ENCODE assay signal across 8 mouse cellular contexts in the genomic region with DNA sequence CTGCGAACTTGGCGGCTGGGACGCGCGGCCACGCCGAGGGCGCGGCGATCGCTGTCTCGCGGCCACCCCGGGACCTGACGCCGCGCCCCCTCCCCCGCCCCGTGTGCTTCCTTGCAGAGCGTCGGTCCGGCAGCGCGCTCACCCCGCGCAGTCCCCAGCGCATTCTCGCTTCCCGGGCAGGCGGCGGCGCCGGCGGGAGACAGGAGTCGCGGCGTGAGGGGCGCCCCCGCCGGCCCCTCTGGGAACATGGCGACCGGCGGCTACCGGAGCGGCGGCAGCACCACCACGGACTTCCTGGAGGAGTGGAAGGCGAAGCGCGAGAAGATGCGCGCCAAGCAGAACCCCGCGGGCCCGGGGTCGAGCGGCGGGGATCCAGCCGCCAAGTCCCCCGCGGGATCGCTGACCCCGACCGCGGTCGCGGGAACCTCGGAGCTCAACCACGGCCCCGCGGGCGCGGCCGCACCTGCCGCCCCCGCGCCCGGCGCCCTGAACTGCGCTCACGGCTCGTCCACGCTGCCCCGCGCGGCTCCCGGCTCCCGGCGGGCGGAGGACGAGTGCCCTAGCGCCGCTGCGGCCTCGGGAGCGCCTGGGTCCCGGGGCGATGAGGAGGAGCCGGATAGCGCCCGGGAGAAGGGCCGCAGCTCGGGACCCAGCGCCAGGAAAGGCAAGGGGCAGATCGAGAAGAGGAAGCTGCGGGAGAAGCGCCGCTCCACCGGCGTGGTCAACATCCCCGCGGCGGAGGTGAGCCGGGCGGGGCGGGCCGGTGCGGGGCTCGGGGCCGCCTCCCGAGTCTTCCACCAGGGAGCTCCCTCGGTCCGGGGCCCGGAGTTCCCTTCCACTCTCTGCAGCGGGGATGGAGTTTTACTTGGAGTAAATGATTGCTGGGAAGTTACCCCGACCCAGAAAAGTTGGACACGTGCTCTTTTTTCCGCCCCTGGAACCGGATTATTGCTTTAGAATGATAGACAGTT. TPM values are rescaled to one million over a fixed set of nuclear protein-coding genes. Genes with fewer than 3 reads are reported as not detected.
A peak's percentile ranks its signal among the peaks of the same experiment; 100 is the strongest.
DNase-seq lines count a peak whose midpoint lies in the region; ATAC-seq and TF ChIP-seq lines count a peak whose summit lies in the region.

No protein-coding gene starts in this region.

- TF ChIP-seq EP300 in stomach, postnatal 0 days (optimal IDR thresholded peaks at IDR 0.05) = no peak

- TF ChIP-seq CTCF in stomach, postnatal 0 days (IDR thresholded peaks at IDR 0.05; ENCODE audit: low read depth) = peak; percentile 66

- under 1% methylated on average over 123 of the region's 129 CpGs for WGBS in hindbrain, embryonic 14.5 days
- WGBS in limb, embryonic 10.5 days = under 1% methylated on average over 119 of the region's 129 CpGs
- under 1% methylated on average over 112 of the region's 129 CpGs for WGBS in midbrain, embryonic 11.5 days
- under 1% methylated on average over 98 of the region's 129 CpGs for WGBS in stomach, postnatal 0 days

- no peak overlapping the region; the same call in 1 of the 2 replicates for H3K27ac ChIP-seq in hindbrain, embryonic 14.5 days
- peak overlapping the region; percentile 85 for H3K27ac ChIP-seq in limb, embryonic 10.5 days
- peak overlapping the region; percentile 16; the same call in 1 of the 2 replicates for H3K27ac ChIP-seq in midbrain, embryonic 11.5 days (ENCODE audit: low read depth, low read length)
- H3K27ac ChIP-seq in stomach, postnatal 0 days (replicated peaks) = peak overlapping the region; percentile 97

- no peak for DNase-seq in frontal cortex, postnatal 25 days (ENCODE audit: low spot score in 2 of 2)
- DNase-seq in cerebellum, adult 18-20 months = peak; percentile 23 to 56
- peak; percentile 17 to 19 for DNase-seq in frontal cortex, postnatal 36 days (ENCODE audit: low spot score in 2 of 2)
- DNase-seq in hindbrain, embryonic 14.5 days (ENCODE audit: low spot score) = peak; percentile 53
- DNase-seq in limb, embryonic 10.5 days (ENCODE audit: low spot score) = peak; percentile 72
- peak; percentile 95 for DNase-seq in midbrain, embryonic 11.5 days (ENCODE audit: low spot score, missing footprints)
- peak; percentile 79 for DNase-seq in stomach, postnatal 0 days (ENCODE audit: low spot score)

- H3K9ac ChIP-seq in hindbrain, embryonic 14.5 days = peak overlapping the region; percentile 66
- peak overlapping the region; percentile 83 for H3K9ac ChIP-seq in midbrain, embryonic 11.5 days (ENCODE audit: low read length)
- H3K9ac ChIP-seq in stomach, postnatal 0 days (ENCODE audit: low read length) = peak overlapping the region; percentile 89

- H3K27me3 ChIP-seq in hindbrain, embryonic 14.5 days (ENCODE audit: control insufficient read depth, insufficient read depth, low read length) = peaks cover 22% of the 10 kb centered on the region; the same call in 1 of the 2 replicates
- H3K27me3 ChIP-seq in limb, embryonic 10.5 days (ENCODE audit: low read depth, poor library complexity, severe bottlenecking) = peaks cover 38% of the 10 kb centered on the region
- H3K27me3 ChIP-seq in midbrain, embryonic 11.5 days (ENCODE audit: control insufficient read depth, insufficient read depth, low read length) = peaks cover 12% of the 10 kb centered on the region
- no peaks in the 10 kb centered on the region for H3K27me3 ChIP-seq in stomach, postnatal 0 days (ENCODE audit: control insufficient read depth, insufficient read depth, low read length)

- peak overlapping the region; percentile 98 for H3K4me2 ChIP-seq in hindbrain, embryonic 14.5 days (replicated peaks)
- peak overlapping the region; percentile 88 for H3K4me2 ChIP-seq in midbrain, embryonic 11.5 days
- peak overlapping the region; percentile 77 for H3K4me2 ChIP-seq in stomach, postnatal 0 days (replicated peaks; ENCODE audit: low read depth)

- H3K36me3 ChIP-seq in hindbrain, embryonic 14.5 days (replicated peaks; ENCODE audit: control insufficient read depth, insufficient read depth) = no peaks in the 10 kb centered on the region
- H3K36me3 ChIP-seq in limb, embryonic 10.5 days = no peaks in the 10 kb centered on the region
- no peaks in the 10 kb centered on the region for H3K36me3 ChIP-seq in midbrain, embryonic 11.5 days (ENCODE audit: control insufficient read depth, insufficient read depth, low read length)
- H3K36me3 ChIP-seq in stomach, postnatal 0 days (ENCODE audit: control insufficient read depth, insufficient read depth, low read length) = no peaks in the 10 kb centered on the region

- peak; percentile 55 for ATAC-seq in frontal cortex, adult (ENCODE audit: low TSS enrichment)
- peak; percentile 62 for ATAC-seq in hindbrain, embryonic 14.5 days (ENCODE audit: low FRiP score)
- ATAC-seq in midbrain, embryonic 11.5 days (ENCODE audit: low FRiP score) = peak; percentile 67
- peak; percentile 48 for ATAC-seq in stomach, postnatal 0 days (ENCODE audit: low FRiP score, low TSS enrichment)

- H3K4me3 ChIP-seq in hindbrain, embryonic 14.5 days (replicated peaks; ENCODE audit: low read length) = peak overlapping the region; percentile 67
- peak overlapping the region; percentile 80 for H3K4me3 ChIP-seq in limb, embryonic 10.5 days
- peak overlapping the region; percentile 87 for H3K4me3 ChIP-seq in midbrain, embryonic 11.5 days (ENCODE audit: low read depth, low read length)
- peak overlapping the region; percentile 95 for H3K4me3 ChIP-seq in stomach, postnatal 0 days (ENCODE audit: low read depth, low read length)

- 0 out of 2 replicates have a peak, but pooled peaks cover 6% of the 10 kb centered on the region for H3K4me1 ChIP-seq in hindbrain, embryonic 14.5 days (replicated peaks; ENCODE audit: control insufficient read depth, insufficient read depth, low read length)
- H3K4me1 ChIP-seq in limb, embryonic 10.5 days = peaks cover 20% of the 10 kb centered on the region
- H3K4me1 ChIP-seq in midbrain, embryonic 11.5 days (ENCODE audit: control insufficient read depth, insufficient read depth, low read length) = no peaks in the 10 kb centered on the region; the same call in none of the 2 replicates
- H3K4me1 ChIP-seq in stomach, postnatal 0 days (replicated peaks; ENCODE audit: control insufficient read depth, insufficient read depth) = no peaks in the 10 kb centered on the region

- no peaks in the 10 kb centered on the region for H3K9me3 ChIP-seq in hindbrain, embryonic 14.5 days (ENCODE audit: control insufficient read depth, low read length)
- no peaks in the 10 kb centered on the region for H3K9me3 ChIP-seq in limb, embryonic 10.5 days (replicated peaks)
- no peaks in the 10 kb centered on the region for H3K9me3 ChIP-seq in midbrain, embryonic 11.5 days (ENCODE audit: control insufficient read depth, low read length)
- H3K9me3 ChIP-seq in stomach, postnatal 0 days (ENCODE audit: control insufficient read depth, low read length) = no peaks in the 10 kb centered on the region

RNA-seq across cellular contexts. Expression of a gene that starts 0.9 kb away (rescaled TPM):
- 4.3 and 4.9 TPM in 2 replicates for polyA plus RNA-seq in hindbrain, embryonic 14.5 days (2014; fragmentation: Nextera tagmentation; extraction: Ambion mirVana)
- polyA plus RNA-seq in limb, embryonic 10.5 days (2016; fragmentation: Nextera tagmentation; extraction: Ambion mirVana) = 4.0 and 4.3 TPM in 2 replicates
- 14.4 and 14.5 TPM in 2 replicates for polyA plus RNA-seq in midbrain, embryonic 11.5 days (2014; fragmentation: Nextera tagmentation; extraction: Ambion mirVana)
- 14.7 and 18.5 TPM in 2 replicates for polyA plus RNA-seq in stomach, postnatal 0 days (2015; fragmentation: Nextera tagmentation; extraction: Ambion mirVana)

Comparison
In these comparisons a context has a peak if more than half of its experiments do, and no peak if none do; other contexts are left out.
1. DNase-seq: peak in cerebellum, adult 18-20 months (2 of 2), frontal cortex, postnatal 36 days (2 of 2), hindbrain, embryonic 14.5 days (single experiment), limb, embryonic 10.5 days (single experiment), midbrain, embryonic 11.5 days (single experiment) and stomach, postnatal 0 days (single experiment); none in frontal cortex, postnatal 25 days (0 of 2).
2. Peak in every context shown above with its lines, with median percentiles within 50 percentile points of each other: ATAC-seq, H3K4me2 ChIP-seq, H3K4me3 ChIP-seq and H3K9ac ChIP-seq.